Mouse (Mus musculus) testis, adult 2 months (tissue): Measurements from ENCODE around the gene Ctbp2.

Experiments used
- CTCF ChIP-seq: fragments of 200-500 bp; IDR thresholded peaks from 2 replicates; pipeline ENCODE4 v1.5.1; 2012; ENCODE audit warnings: low read depth, mild to moderate bottlenecking, inconsistent platforms, low read length, moderate library complexity; ENCODE audit not compliant: control insufficient read depth, insufficient read depth, insufficient replicate concordance
- POLR2A ChIP-seq: fragments of 200-500 bp; IDR thresholded peaks from 2 replicates; pipeline ENCODE4 v1.6.1; 2012; ENCODE audit warnings: low read depth, mild to moderate bottlenecking, inconsistent platforms, low read length, moderate library complexity; ENCODE audit not compliant: control insufficient read depth

DNA sequence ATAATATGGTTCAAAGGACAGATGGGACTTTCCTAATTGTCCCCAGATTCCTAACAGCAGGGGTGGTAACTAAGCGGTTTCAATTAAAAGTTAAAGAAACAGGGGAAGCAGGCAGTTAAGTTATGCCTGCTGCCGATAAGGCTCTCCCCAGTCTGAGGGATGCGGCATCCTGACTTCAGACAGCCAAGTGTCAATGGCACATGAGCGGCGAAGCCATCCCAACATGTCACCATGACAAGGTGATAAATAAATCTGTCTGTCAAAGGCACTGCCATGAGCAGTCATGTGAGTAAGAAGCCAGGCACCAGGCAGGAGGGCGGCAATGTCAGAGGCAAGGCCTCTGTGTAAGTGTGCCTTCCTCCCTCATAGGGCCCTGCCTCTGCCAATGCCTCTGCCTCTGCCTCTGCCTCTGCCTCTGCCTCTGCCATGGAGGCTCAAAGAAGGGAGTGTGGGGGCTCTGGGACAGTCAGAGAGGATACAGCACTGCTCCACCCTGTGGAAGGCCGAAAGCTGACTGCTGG, 56.8 kb downstream of the Ctbp2 start:
- TF ChIP-seq POLR2A: no peak
- TF ChIP-seq CTCF: no peak
